Mouse (Mus musculus): ENCODE measurements around the gene Olfr1032. TPM values are rescaled to one million over a fixed set of nuclear protein-coding genes. Genes with fewer than 3 reads are reported as not detected.

Olfr1032 gene
- total and polyA plus RNA-seq, 3 experiments, result not detected

Other genes starting within 250 kb of the Olfr1032 start
Only the 20 nearest of the 31 such genes appear.
- not detected in 2 replicates for gene Olfr1019, start 160.1 kb upstream of the Olfr1032 start, total RNA-seq (2014; fragmentation: Nextera tagmentation)
- not detected in 2 replicates for gene Olfr1019, start 160.1 kb upstream of the Olfr1032 start, total RNA-seq (2017)
- gene Olfr1019, start 160.1 kb upstream of the Olfr1032 start, polyA plus RNA-seq (2012), result not detected in 2 replicates
- not detected in 2 replicates for gene Olfr1020, start 158.5 kb upstream of the Olfr1032 start, total RNA-seq (2014; fragmentation: Nextera tagmentation)
- gene Olfr1020, start 158.5 kb upstream of the Olfr1032 start, total RNA-seq (2017), result 0.17 TPM in 1 of 2 replicates, not detected in the other
- not detected in 2 replicates for gene Olfr1020, start 158.5 kb upstream of the Olfr1032 start, polyA plus RNA-seq (2012)
- gene Olfr1022, start 136.9 kb upstream of the Olfr1032 start, total RNA-seq (2014; fragmentation: Nextera tagmentation), result not detected in 2 replicates
- 0.17 and 0.33 TPM in 2 replicates for gene Olfr1022, start 136.9 kb upstream of the Olfr1032 start, total RNA-seq (2017)
- gene Olfr1022, start 136.9 kb upstream of the Olfr1032 start, polyA plus RNA-seq (2012), result not detected in 2 replicates
- gene Olfr1023, start 119.9 kb upstream of the Olfr1032 start, total RNA-seq (2014; fragmentation: Nextera tagmentation), result not detected in 2 replicates
- 0.05 and 0.06 TPM in 2 replicates for gene Olfr1023, start 119.9 kb upstream of the Olfr1032 start, total RNA-seq (2017)
- not detected in 2 replicates for gene Olfr1023, start 119.9 kb upstream of the Olfr1032 start, polyA plus RNA-seq (2012)
- gene Olfr1024, start 100.5 kb upstream of the Olfr1032 start, total RNA-seq (2014; fragmentation: Nextera tagmentation), result not detected in 2 replicates
- 0.11 and 0.17 TPM in 2 replicates for gene Olfr1024, start 100.5 kb upstream of the Olfr1032 start, total RNA-seq (2017)
- not detected in 2 replicates for gene Olfr1024, start 100.5 kb upstream of the Olfr1032 start, polyA plus RNA-seq (2012)
- gene Olfr1025-ps1, start 90.3 kb upstream of the Olfr1032 start, total RNA-seq (2014; fragmentation: Nextera tagmentation), result not detected in 2 replicates
- 0.05 TPM in 1 of 2 replicates, not detected in the other for gene Olfr1025-ps1, start 90.3 kb upstream of the Olfr1032 start, total RNA-seq (2017)
- not detected in 2 replicates for gene Olfr1025-ps1, start 90.3 kb upstream of the Olfr1032 start, polyA plus RNA-seq (2012)
- gene Olfr1026, start 84.0 kb upstream of the Olfr1032 start, total RNA-seq (2014; fragmentation: Nextera tagmentation), result not detected in 2 replicates
- gene Olfr1026, start 84.0 kb upstream of the Olfr1032 start, total RNA-seq (2017), result 0.16 TPM in 1 of 2 replicates, not detected in the other
- gene Olfr1026, start 84.0 kb upstream of the Olfr1032 start, polyA plus RNA-seq (2012), result not detected in 2 replicates
- gene Olfr1028, start 55.1 kb upstream of the Olfr1032 start, total RNA-seq (2014; fragmentation: Nextera tagmentation), result not detected in 2 replicates
- 0.06 and 0.11 TPM in 2 replicates for gene Olfr1028, start 55.1 kb upstream of the Olfr1032 start, total RNA-seq (2017)
- not detected in 2 replicates for gene Olfr1028, start 55.1 kb upstream of the Olfr1032 start, polyA plus RNA-seq (2012)
- gene Olfr1029, start 31.6 kb upstream of the Olfr1032 start, total RNA-seq (2014; fragmentation: Nextera tagmentation), result not detected in 2 replicates
- gene Olfr1029, start 31.6 kb upstream of the Olfr1032 start, total RNA-seq (2017), result 0.12 and 0.16 TPM in 2 replicates
- gene Olfr1029, start 31.6 kb upstream of the Olfr1032 start, polyA plus RNA-seq (2012), result not detected in 2 replicates
- gene Olfr1030, start 26.3 kb upstream of the Olfr1032 start, total RNA-seq (2014; fragmentation: Nextera tagmentation), result not detected in 2 replicates
- under 0.01 and 0.06 TPM in 2 replicates for gene Olfr1030, start 26.3 kb upstream of the Olfr1032 start, total RNA-seq (2017)
- gene Olfr1030, start 26.3 kb upstream of the Olfr1032 start, polyA plus RNA-seq (2012), result not detected in 2 replicates
- gene Olfr1031, start 15.2 kb upstream of the Olfr1032 start, total RNA-seq (2014; fragmentation: Nextera tagmentation), result not detected in 2 replicates
- gene Olfr1031, start 15.2 kb upstream of the Olfr1032 start, total RNA-seq (2017), result not detected in 2 replicates
- gene Olfr1031, start 15.2 kb upstream of the Olfr1032 start, polyA plus RNA-seq (2012), result not detected in 2 replicates
- not detected in 2 replicates for gene Olfr1033, start 15.1 kb downstream of the Olfr1032 start, total RNA-seq (2014; fragmentation: Nextera tagmentation)
- not detected in 2 replicates for gene Olfr1033, start 15.1 kb downstream of the Olfr1032 start, total RNA-seq (2017)
- gene Olfr1033, start 15.1 kb downstream of the Olfr1032 start, polyA plus RNA-seq (2012), result not detected in 2 replicates
- not detected in 2 replicates for gene Olfr1034, start 40.3 kb downstream of the Olfr1032 start, total RNA-seq (2014; fragmentation: Nextera tagmentation)
- gene Olfr1034, start 40.3 kb downstream of the Olfr1032 start, total RNA-seq (2017), result 0.12 TPM in 1 of 2 replicates, not detected in the other
- gene Olfr1034, start 40.3 kb downstream of the Olfr1032 start, polyA plus RNA-seq (2012), result not detected in 2 replicates
- not detected in 2 replicates for gene Olfr1036, start 68.5 kb downstream of the Olfr1032 start, total RNA-seq (2014; fragmentation: Nextera tagmentation)
- 0.11 and 0.17 TPM in 2 replicates for gene Olfr1036, start 68.5 kb downstream of the Olfr1032 start, total RNA-seq (2017)
- not detected in 2 replicates for gene Olfr1036, start 68.5 kb downstream of the Olfr1032 start, polyA plus RNA-seq (2012)
- not detected in 2 replicates for gene Olfr1037, start 81.8 kb downstream of the Olfr1032 start, total RNA-seq (2014; fragmentation: Nextera tagmentation)
- gene Olfr1037, start 81.8 kb downstream of the Olfr1032 start, total RNA-seq (2017), result 0.11 and 0.29 TPM in 2 replicates
- gene Olfr1037, start 81.8 kb downstream of the Olfr1032 start, polyA plus RNA-seq (2012), result not detected in 2 replicates
- not detected in 2 replicates for gene Olfr1039, start 130.4 kb downstream of the Olfr1032 start, total RNA-seq (2014; fragmentation: Nextera tagmentation)
- 0.22 TPM in 1 of 2 replicates, not detected in the other for gene Olfr1039, start 130.4 kb downstream of the Olfr1032 start, total RNA-seq (2017)
- gene Olfr1039, start 130.4 kb downstream of the Olfr1032 start, polyA plus RNA-seq (2012), result not detected in 2 replicates
- not detected in 2 replicates for gene Olfr1040, start 141.2 kb downstream of the Olfr1032 start, total RNA-seq (2014; fragmentation: Nextera tagmentation)
- gene Olfr1040, start 141.2 kb downstream of the Olfr1032 start, total RNA-seq (2017), result 0.46 TPM in 1 of 2 replicates, not detected in the other
- not detected in 2 replicates for gene Olfr1040, start 141.2 kb downstream of the Olfr1032 start, polyA plus RNA-seq (2012)
- gene Olfr1042, start 156.3 kb downstream of the Olfr1032 start, total RNA-seq (2014; fragmentation: Nextera tagmentation), result not detected in 2 replicates
- 0.11 TPM in 1 of 2 replicates, not detected in the other for gene Olfr1042, start 156.3 kb downstream of the Olfr1032 start, total RNA-seq (2017)
- not detected in 2 replicates for gene Olfr1042, start 156.3 kb downstream of the Olfr1032 start, polyA plus RNA-seq (2012)
- not detected in 2 replicates for gene Olfr1043, start 162.0 kb downstream of the Olfr1032 start, total RNA-seq (2014; fragmentation: Nextera tagmentation)
- not detected in 2 replicates for gene Olfr1043, start 162.0 kb downstream of the Olfr1032 start, total RNA-seq (2017)
- gene Olfr1043, start 162.0 kb downstream of the Olfr1032 start, polyA plus RNA-seq (2012), result not detected in 2 replicates
- gene Olfr1044, start 172.3 kb downstream of the Olfr1032 start, total RNA-seq (2014; fragmentation: Nextera tagmentation), result not detected in 2 replicates
- gene Olfr1044, start 172.3 kb downstream of the Olfr1032 start, total RNA-seq (2017), result 0.17 and 0.38 TPM in 2 replicates
- gene Olfr1044, start 172.3 kb downstream of the Olfr1032 start, polyA plus RNA-seq (2012), result not detected in 2 replicates

Measured in G1E (cell line).